Mouse (Mus musculus) liver, embryonic 13.5 days (tissue): ENCODE measurements around the gene Homer2. TPM values are rescaled to one million over a fixed set of nuclear protein-coding genes. Genes with fewer than 3 reads are reported as not detected.
A peak's percentile ranks its signal among the peaks of the same experiment; 100 is the strongest.

Experiments used
- ATAC-seq: fragments of 200-750 bp; cut with Nextera tagmentation; 2 replicates; pipeline ENCODE4 v1.8.0; 2017; ENCODE audit warnings: low read depth, mild to moderate bottlenecking, moderate number of reproducible peaks, moderate library complexity
- DNase-seq: peaks from one replicate; pipeline ENCODE4 v3.0.0; 2022
- H3K27ac ChIP-seq: fragments of 300-500 bp; sonication (generic); 2 replicates; pipeline ENCODE4 v1.5.1; 2015; ENCODE audit warnings: moderate library complexity, mild to moderate bottlenecking, inconsistent platforms
- H3K27me3 ChIP-seq: fragments of 300-500 bp; sonication (generic); 2 replicates; pipeline ENCODE4 v1.6.1; 2015; ENCODE audit warnings: mild to moderate bottlenecking, inconsistent platforms
- H3K36me3 ChIP-seq: fragments of 300-500 bp; sonication (generic); 2 replicates; pipeline ENCODE4 v1.6.1; 2015; ENCODE audit warnings: mild to moderate bottlenecking, inconsistent platforms
- H3K4me1 ChIP-seq: fragments of 300-500 bp; sonication (generic); replicated peaks from 2 replicates; pipeline ENCODE4 v1.6.1; 2015; ENCODE audit warnings: inconsistent platforms
- H3K4me2 ChIP-seq: fragments of 300-500 bp; sonication (generic); 2 replicates; pipeline ENCODE4 v1.6.1; 2015; ENCODE audit warnings: inconsistent platforms, mild to moderate bottlenecking, moderate library complexity
- H3K4me3 ChIP-seq: fragments of 300-500 bp; sonication (generic); replicated peaks from 2 replicates; pipeline ENCODE4 v1.5.1; 2015; ENCODE audit warnings: mild to moderate bottlenecking, inconsistent platforms
- H3K9ac ChIP-seq: fragments of 300-500 bp; sonication (generic); 2 replicates; pipeline ENCODE4 v1.6.1; 2015; ENCODE audit warnings: mild to moderate bottlenecking, inconsistent platforms
- H3K9me3 ChIP-seq: fragments of 300-500 bp; sonication (generic); replicated peaks from 2 replicates; pipeline ENCODE4 v1.6.1; 2016; ENCODE audit warnings: inconsistent platforms
- WGBS: fragments of 180-500 bp; shearing (Covaris S2); methylation state at CpG from one replicate; pipeline ENCODE4 v1.1.7; 2015; ENCODE audit not compliant: insufficient replicate concordance; 5-methylcytosine and 5-hydroxymethylcytosine counted together
- polyA plus RNA-seq: library from polyadenylated mRNA; unstranded; fragments of >200 nt; fragmentation: Nextera tagmentation; extraction: Ambion mirVana; gene quantifications from 2 replicates; pipeline ENCODE4 v1.2.1, GENCODE M21; 2015

Gene Homer2
- polyA plus RNA-seq, 1 experiment from 2014 or later = 5.7 TPM

DNA sequence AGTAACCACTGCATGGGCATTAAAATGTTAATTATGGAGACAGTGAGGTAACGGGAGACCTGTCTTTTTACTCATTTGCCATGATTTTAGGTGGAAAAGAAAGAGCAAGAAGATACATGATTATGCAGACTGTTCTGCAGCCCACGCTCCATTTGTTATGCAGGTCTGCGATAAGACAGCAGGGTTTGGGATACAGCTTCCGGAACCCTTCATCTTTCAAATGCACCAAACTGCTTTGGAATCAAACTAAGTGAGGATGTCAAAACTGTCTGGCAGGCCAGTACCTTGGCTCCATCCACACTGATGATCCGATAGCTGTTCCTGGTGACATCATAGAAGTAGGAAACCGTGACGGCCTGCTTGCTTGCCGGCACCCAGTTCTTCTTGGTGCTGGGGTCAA, 58.1 kb downstream of the Homer2 start:
- H3K9me3 ChIP-seq = no peaks in the 10 kb centered on the region
- WGBS = 82% methylated on average over 8 of the region's 8 CpGs
- H3K4me2 ChIP-seq = no peak overlapping the region
- H3K4me3 ChIP-seq = no peak overlapping the region
- no peak for ATAC-seq
- H3K4me1 ChIP-seq = no peaks in the 10 kb centered on the region
- no peak overlapping the region for H3K27ac ChIP-seq
- H3K9ac ChIP-seq = no peak overlapping the region
- no peaks in the 10 kb centered on the region for H3K36me3 ChIP-seq
- H3K27me3 ChIP-seq = no peaks in the 10 kb centered on the region
- no peak for DNase-seq

DNA sequence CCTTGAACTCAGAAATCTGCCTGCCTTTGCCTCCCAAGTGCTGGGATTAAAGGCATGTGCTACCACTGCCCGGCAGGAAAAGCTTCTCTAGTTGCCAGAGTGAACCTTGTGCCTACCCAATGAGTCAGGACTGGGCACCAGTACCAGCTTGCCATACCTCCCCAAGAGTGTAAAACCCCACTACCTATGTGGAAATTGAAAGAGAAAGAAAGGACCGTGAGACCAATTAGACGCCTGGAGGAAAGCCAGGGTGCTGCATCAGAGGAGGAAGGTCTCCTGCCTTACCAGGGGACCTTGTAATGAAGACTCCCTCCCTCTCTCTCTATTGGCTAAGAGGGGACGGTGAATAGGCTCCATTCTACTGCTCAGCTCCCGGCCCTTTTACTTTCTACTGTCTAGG, 59.4 kb downstream of the Homer2 start:
- no peaks in the 10 kb centered on the region for H3K4me1 ChIP-seq
- H3K4me2 ChIP-seq = no peak overlapping the region
- no peaks in the 10 kb centered on the region for H3K27me3 ChIP-seq
- no peak overlapping the region for H3K27ac ChIP-seq
- WGBS = 51% methylated on average over 5 of the region's 5 CpGs
- no peak overlapping the region for H3K9ac ChIP-seq
- H3K36me3 ChIP-seq = no peaks in the 10 kb centered on the region
- H3K9me3 ChIP-seq = no peaks in the 10 kb centered on the region
- DNase-seq = no peak
- H3K4me3 ChIP-seq = no peak overlapping the region
- ATAC-seq = no peak

DNA sequence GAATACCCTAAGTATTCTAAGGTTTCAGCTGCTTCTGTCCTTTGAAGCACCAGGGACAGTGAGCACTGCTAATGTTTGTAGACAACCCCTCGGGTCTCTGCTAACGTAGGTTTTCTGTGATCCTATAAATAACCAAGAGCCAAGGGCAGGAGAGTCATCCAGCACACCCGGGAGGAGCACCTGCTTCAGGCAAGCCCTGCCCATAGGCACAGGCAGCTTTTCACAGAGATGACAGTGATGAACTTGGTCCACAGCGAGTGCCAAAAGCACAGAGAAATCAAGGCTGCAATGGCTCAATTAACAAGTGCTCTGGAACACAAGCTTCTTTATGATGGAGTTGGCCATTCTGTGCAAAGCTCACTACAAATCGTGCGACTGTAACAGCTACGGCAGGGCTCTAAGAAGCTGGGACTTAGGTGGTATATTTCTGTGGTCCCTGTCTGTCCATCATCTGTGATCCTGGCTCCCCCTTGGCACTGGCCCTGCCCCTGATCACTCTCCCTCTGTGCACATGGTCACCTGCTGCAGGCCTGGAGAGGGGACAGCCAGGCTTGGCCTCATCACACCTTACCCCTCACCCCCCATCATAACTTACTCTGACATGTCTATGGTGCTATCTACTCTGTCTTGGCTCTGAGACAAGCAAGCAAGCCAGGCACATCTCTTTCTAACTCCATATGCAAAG, 62.6 kb downstream of the Homer2 start:
- Histone ChIP-seq H3K9me3 (no peaks in the 10 kb centered on the region), H3K4me1 (no peaks in the 10 kb centered on the region), H3K36me3 (no peaks in the 10 kb centered on the region), H3K4me2 (no peak overlapping the region), H3K27ac (no peak overlapping the region), H3K9ac (no peak overlapping the region), H3K27me3 (no peaks in the 10 kb centered on the region), H3K4me3 (no peak overlapping the region)
- DNase-seq (no peak), ATAC-seq (no peak)
- WGBS = 61% methylated on average over 7 of the region's 7 CpGs

DNA sequence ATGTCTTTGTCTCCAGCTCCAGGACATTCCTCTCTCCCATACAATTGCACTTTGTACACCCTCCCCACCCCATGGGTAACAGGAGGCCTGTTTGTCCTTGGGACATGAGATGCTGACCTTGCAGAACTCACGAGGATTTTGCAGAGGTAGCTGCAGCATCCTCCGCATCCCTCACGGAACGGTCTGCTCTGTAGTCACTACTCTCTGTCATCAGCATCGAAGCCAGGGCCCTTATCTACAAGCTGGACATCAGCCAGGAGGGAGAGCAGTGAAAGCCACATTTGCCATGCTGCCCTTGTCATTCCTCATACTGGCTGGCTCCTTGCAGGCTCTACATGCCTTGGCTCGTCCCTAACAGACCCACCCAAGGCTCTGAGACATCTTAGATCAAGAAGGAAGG, 66.2 kb downstream of the Homer2 start:
- Histone ChIP-seq H3K4me1 (no peaks in the 10 kb centered on the region), H3K27me3 (no peaks in the 10 kb centered on the region), H3K27ac (no peak overlapping the region), H3K4me3 (no peak overlapping the region), H3K36me3 (no peaks in the 10 kb centered on the region), H3K9ac (no peak overlapping the region), H3K9me3 (no peaks in the 10 kb centered on the region), H3K4me2 (no peak overlapping the region)
- DNase-seq (no peak), ATAC-seq (no peak)
- 72% methylated on average over 6 of the region's 6 CpGs for WGBS

DNA sequence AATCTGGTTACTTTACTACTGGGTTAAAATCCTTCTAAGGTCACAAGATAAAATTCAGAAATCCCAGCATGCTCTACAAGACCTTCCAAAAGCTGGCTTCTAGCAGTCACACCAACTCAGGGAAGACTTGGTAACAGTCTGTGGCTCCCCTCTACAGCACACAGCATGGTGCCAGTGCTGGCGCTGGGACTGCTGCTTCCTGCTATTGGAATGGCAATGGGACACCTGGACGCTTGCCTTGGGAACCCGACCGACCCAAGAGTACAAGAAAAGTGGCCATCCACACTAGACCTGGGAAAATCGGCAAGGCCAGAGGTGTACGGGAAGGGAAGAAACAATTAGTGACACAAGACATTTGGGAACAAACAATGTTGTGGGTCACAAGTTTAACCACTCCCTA, 74.7 kb downstream of the Homer2 start:
- no peaks in the 10 kb centered on the region for H3K9me3 ChIP-seq
- 72% methylated on average over 6 of the region's 6 CpGs for WGBS
- no peak overlapping the region for H3K27ac ChIP-seq
- ATAC-seq = no peak
- H3K4me3 ChIP-seq = no peak overlapping the region
- H3K27me3 ChIP-seq = no peaks in the 10 kb centered on the region
- no peak overlapping the region for H3K4me2 ChIP-seq
- no peak overlapping the region for H3K9ac ChIP-seq
- DNase-seq = no peak
- no peaks in the 10 kb centered on the region for H3K4me1 ChIP-seq
- no peaks in the 10 kb centered on the region for H3K36me3 ChIP-seq

DNA sequence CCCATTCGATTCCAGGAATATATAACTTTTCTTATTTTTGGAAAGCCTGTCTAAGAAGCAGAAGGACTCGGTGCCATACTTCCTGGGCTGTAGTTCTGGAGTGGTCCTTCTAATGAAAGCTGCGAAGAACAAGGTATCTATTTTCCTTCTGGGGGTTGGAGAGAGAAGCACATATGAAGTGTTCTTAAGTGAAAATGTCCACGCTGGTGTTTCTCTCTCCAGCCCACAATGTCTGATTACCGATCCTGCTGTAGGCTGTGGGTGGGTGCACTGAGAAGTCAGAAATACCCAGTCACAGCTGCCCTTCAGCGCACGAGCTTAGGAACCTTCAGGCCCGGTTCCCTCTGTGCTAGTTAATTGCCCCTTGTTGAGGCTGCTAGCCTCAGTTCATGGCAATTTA, 76.1 kb downstream of the Homer2 start:
- Histone ChIP-seq H3K27me3 (no peaks in the 10 kb centered on the region), H3K4me1 (no peaks in the 10 kb centered on the region), H3K9ac (no peak overlapping the region), H3K4me3 (no peak overlapping the region), H3K9me3 (no peaks in the 10 kb centered on the region; the same call in 1 of the 2 replicates), H3K36me3 (no peaks in the 10 kb centered on the region), H3K4me2 (no peak overlapping the region), H3K27ac (no peak overlapping the region)
- no peak for ATAC-seq
- WGBS = 82% methylated on average over 8 of the region's 8 CpGs
- DNase-seq = no peak

DNA sequence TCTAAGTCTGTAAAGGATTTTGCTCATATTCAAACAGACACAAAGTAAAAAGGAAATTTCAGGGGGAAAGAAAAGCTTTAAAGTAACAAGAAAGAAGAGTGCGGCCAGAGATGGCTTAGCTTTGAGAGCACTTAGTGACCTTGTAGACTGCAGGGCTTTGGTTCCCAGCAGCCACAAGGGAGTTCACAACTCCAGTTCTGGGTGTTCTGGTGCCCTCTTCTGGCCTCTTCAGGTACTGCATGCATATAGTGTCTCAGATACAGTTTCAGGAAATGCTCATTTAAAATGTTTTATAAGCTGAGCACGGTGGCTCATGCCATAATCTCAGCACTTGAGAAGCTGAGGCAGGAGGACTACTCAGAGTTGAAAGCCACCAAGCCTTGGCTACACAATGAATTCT, 80.9 kb downstream of the Homer2 start:
- H3K9ac ChIP-seq = no peak overlapping the region
- no peaks in the 10 kb centered on the region for H3K4me1 ChIP-seq
- no peak overlapping the region for H3K4me2 ChIP-seq
- H3K4me3 ChIP-seq = no peak overlapping the region
- DNase-seq (no peak), ATAC-seq (no peak)
- H3K27ac ChIP-seq = no peak overlapping the region
- H3K36me3 ChIP-seq = no peaks in the 10 kb centered on the region
- H3K27me3 ChIP-seq = no peaks in the 10 kb centered on the region
- 71% methylated on average over 2 of the region's 2 CpGs for WGBS
- no peaks in the 10 kb centered on the region; the same call in 1 of the 2 replicates for H3K9me3 ChIP-seq

DNA sequence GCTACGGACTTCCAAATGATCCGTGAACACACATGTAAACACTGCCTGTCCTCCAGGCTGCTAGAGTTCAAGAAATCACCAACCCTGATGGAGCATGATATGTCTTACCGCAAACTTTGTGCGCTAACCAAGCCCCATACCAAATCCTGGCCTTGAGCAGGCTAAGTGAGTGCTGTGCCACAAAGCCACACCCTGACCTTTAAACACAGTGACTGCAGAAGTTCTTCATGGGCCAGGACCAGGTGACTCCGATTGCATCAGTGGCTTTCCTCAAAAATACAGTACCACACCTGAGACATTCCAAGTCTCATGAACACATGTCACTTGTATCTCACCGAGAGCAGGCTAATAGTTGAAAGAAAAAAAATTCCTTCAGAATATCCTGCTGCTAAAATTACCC, 83.6 kb downstream of the Homer2 start:
- Histone ChIP-seq H3K27ac (no peak overlapping the region), H3K27me3 (no peaks in the 10 kb centered on the region), H3K9me3 (no peaks in the 10 kb centered on the region; the same call in 1 of the 2 replicates), H3K4me3 (no peak overlapping the region), H3K4me1 (no peaks in the 10 kb centered on the region), H3K9ac (no peak overlapping the region), H3K36me3 (no peaks in the 10 kb centered on the region), H3K4me2 (no peak overlapping the region)
- DNase-seq = no peak
- ATAC-seq = no peak
- WGBS = 79% methylated on average over 6 of the region's 6 CpGs

DNA sequence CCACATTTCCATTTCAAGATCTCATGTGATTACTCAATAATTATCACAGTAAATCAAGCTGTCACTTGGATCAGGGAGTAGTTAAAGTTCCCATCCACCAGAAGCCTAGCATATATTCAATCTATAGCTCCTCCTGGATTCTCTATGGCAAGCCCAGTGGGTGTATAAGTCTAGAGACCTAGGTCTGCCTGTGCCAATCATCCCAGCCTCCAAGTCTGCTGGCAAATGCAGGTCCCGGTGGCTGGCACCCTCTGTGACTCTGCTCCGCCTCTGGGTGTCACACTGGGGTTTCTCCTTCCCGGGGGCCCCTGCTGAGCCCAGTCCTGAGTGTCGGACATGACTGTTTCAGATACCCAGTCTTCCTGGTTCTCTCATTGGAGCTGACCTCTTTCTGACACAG, 84.5 kb downstream of the Homer2 start:
- H3K4me3 ChIP-seq = no peak overlapping the region
- ATAC-seq (no peak), DNase-seq (no peak)
- no peak overlapping the region for H3K4me2 ChIP-seq
- H3K9ac ChIP-seq = no peak overlapping the region
- no peaks in the 10 kb centered on the region for H3K36me3 ChIP-seq
- H3K27ac ChIP-seq = no peak overlapping the region
- WGBS = 66% methylated on average over 4 of the region's 4 CpGs
- no peaks in the 10 kb centered on the region; the same call in 1 of the 2 replicates for H3K9me3 ChIP-seq
- H3K27me3 ChIP-seq = no peaks in the 10 kb centered on the region
- H3K4me1 ChIP-seq = no peaks in the 10 kb centered on the region

DNA sequence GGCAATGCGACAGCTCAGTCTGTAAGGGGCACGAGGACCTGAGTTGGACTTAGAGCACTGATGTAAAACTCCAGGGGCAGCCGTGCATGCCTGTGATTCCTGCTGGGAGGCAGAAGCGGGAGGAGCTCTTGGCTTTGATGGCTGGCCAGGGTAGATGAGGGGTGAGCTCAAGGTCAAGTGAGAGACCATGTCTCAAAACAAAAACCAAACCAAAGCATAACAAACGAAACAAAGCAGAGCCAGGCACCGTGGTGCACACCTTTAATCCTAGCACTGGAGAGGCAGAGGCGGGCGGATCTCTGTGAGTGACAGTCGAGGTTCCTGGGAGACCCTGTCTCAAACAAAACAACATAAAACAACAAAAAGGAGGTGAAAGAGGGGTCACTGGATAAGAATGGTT, 92.3 kb downstream of the Homer2 start:
- no peak overlapping the region for H3K4me2 ChIP-seq
- peaks cover 2% of the 10 kb centered on the region for H3K4me1 ChIP-seq
- no peaks in the 10 kb centered on the region for H3K9me3 ChIP-seq
- ATAC-seq (no peak), DNase-seq (no peak)
- no peak overlapping the region for H3K27ac ChIP-seq
- no peaks in the 10 kb centered on the region for H3K36me3 ChIP-seq
- no peaks in the 10 kb centered on the region for H3K27me3 ChIP-seq
- WGBS = 69% methylated on average over 9 of the region's 9 CpGs
- H3K4me3 ChIP-seq = no peak overlapping the region
- H3K9ac ChIP-seq = no peak overlapping the region

DNA sequence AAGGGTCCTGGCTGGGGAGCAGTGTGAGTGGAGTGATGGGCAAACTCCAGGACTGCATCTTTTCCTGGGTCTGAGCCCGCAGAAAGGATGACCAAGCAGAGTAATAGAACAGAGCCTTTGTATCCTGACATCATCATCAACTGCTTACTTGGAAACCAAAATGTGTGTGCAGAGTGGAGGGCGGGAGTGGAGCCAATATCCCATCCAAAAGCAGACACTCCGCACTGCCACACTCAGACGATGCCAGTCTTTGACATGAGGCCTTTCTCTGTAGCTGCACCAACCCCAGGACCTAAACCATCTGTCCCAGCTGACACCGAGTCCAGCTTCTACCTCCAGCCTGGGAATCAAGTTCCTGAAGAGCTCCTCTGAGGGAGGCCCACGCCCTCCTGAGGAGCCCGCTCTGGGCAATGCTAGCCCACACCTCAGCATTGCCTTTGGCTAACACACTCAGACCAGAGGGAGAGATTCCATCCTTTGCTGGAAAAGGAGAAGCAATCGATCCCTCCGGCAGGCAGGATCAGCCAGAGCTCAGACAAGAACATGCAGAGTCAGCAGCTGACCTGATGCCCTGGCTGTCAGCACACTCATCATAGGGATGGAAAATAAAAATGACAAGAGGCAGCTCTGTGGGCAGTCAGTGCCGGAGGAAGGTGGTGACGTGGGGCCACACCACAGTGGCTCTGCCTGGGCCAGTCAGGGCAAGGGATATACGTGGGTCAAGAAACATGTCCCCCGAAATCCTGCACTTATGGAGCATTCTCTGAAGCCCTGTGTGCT, 94.3 kb downstream of the Homer2 start:
- DNase-seq (no peak), ATAC-seq (no peak)
- WGBS = 76% methylated on average over 13 of the region's 13 CpGs
- no peaks in the 10 kb centered on the region for H3K36me3 ChIP-seq
- no peak overlapping the region for H3K27ac ChIP-seq
- no peaks in the 10 kb centered on the region for H3K27me3 ChIP-seq
- H3K9me3 ChIP-seq = no peaks in the 10 kb centered on the region
- no peak overlapping the region for H3K9ac ChIP-seq
- H3K4me2 ChIP-seq = no peak overlapping the region
- H3K4me1 ChIP-seq = peaks cover 10% of the 10 kb centered on the region
- H3K4me3 ChIP-seq = no peak overlapping the region

DNA sequence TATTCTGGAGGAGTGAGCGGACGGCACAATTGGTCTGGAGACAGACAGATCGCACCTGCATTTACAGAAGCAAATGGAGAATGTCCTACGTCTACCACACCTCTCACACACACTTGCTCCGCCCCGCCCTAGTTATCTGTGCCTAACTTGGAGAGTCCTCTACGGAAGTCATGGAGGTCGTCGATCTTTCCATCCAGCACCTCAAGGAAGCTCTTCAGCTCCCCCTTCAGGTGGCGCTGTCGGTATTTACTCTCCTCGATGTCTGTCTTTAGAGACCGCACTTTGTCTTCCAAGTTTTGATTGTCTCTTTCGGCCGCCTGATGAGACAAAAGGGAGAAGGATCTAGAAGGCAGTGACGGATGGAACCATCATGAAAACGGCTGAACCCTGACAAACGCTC, 97.2 kb downstream of the Homer2 start:
- H3K9me3 ChIP-seq = no peaks in the 10 kb centered on the region
- H3K9ac ChIP-seq = no peak overlapping the region
- H3K4me2 ChIP-seq = peak overlapping the region; percentile 17; the same call in 1 of the 2 replicates
- no peak overlapping the region for H3K4me3 ChIP-seq
- DNase-seq (peak; percentile 67), ATAC-seq (peak; percentile 62)
- H3K4me1 ChIP-seq = peaks cover 34% of the 10 kb centered on the region
- H3K27ac ChIP-seq = no peak overlapping the region; the same call in 1 of the 2 replicates
- WGBS = 47% methylated on average over 18 of the region's 18 CpGs
- no peaks in the 10 kb centered on the region for H3K27me3 ChIP-seq
- no peaks in the 10 kb centered on the region for H3K36me3 ChIP-seq
